Mouse (Mus musculus): ENCODE measurements at regions not wholly inside any gene's neighbourhood (a gene's known extent, or its start where the extent isn't known, plus 50 kb on each side); places are given as distances from the start of the nearest gene placed in this dataset.

DNA sequence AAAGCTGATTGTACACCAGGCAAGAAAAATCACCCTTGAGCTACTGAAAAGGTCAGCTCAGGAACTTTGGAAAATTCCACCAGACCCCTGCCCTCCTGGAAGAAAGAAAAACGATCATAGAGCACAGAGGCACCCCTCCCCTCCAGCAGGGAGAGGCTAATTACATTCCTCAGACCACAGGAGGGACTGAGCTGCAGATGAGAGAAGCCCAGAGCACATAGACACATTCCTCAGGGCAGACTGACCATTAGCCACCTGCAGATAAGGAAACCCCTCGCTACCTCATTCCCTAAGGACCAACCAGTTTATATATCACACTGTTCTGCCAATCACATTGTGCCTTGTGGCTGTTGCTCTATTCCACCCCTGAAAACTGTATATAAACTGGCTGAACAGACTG lies 230.3 kb downstream of the Parp8 start:
- WGBS = 15% methylated on average over 2 of the region's 2 CpGs
- H3K9ac ChIP-seq = no peak overlapping the region
- H3K4me1 ChIP-seq = no peaks in the 10 kb centered on the region
- no peak for ATAC-seq (ENCODE audit: extremely low read depth, insufficient number of reproducible peaks, low FRiP score, low TSS enrichment)
- no peak overlapping the region for H3K4me2 ChIP-seq
- H3K27ac ChIP-seq (replicated peaks) = no peak overlapping the region
- no peaks in the 10 kb centered on the region for H3K27me3 ChIP-seq (replicated peaks)
- no peaks in the 10 kb centered on the region for H3K9me3 ChIP-seq
- no peak overlapping the region for H3K4me3 ChIP-seq
- no peaks in the 10 kb centered on the region for H3K36me3 ChIP-seq

DNA sequence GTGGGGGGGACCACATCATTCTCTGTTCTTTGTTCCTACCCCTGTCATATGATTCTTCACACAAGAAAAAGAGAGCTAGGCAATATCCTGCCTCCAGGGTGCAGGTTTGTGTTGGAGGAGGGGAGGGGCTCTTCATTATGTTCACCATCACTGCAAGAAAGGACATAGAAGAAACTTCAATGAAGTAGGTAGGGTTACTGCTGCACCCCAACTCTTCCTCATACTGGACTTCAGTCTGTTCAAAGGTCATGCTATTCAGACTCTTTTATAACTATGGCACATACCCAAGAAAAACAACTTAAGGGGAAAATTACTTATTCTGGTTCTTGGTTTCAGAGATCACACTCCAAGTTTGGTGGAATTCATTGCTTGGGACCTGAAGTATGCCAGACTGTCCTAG lies 243.7 kb downstream of the Parp8 start:
- H3K27ac ChIP-seq (replicated peaks) = no peak overlapping the region
- no peaks in the 10 kb centered on the region for H3K27me3 ChIP-seq (replicated peaks)
- no peak overlapping the region for H3K4me2 ChIP-seq
- H3K4me3 ChIP-seq = no peak overlapping the region
- no peak for ATAC-seq (ENCODE audit: extremely low read depth, insufficient number of reproducible peaks, low FRiP score, low TSS enrichment)
- no peaks in the 10 kb centered on the region for H3K9me3 ChIP-seq
- no peak overlapping the region for H3K9ac ChIP-seq
- H3K4me1 ChIP-seq = no peaks in the 10 kb centered on the region
- H3K36me3 ChIP-seq = no peaks in the 10 kb centered on the region

- H3K9me3 ChIP-seq = no peaks in the 10 kb centered on the region
- H3K9ac ChIP-seq = no peak overlapping the region
- ATAC-seq (ENCODE audit: extremely low read depth, insufficient number of reproducible peaks, low FRiP score, low TSS enrichment) = no peak
- H3K4me3 ChIP-seq = no peak overlapping the region
- 76% methylated on average over 3 of the region's 3 CpGs for WGBS
- H3K4me2 ChIP-seq = no peak overlapping the region
- no peaks in the 10 kb centered on the region for H3K27me3 ChIP-seq (replicated peaks)
- no peaks in the 10 kb centered on the region for H3K36me3 ChIP-seq
- no peaks in the 10 kb centered on the region for H3K4me1 ChIP-seq
- no peak overlapping the region for H3K27ac ChIP-seq (replicated peaks)
Measured at GRCm38 (mm10) chr13:116765491-116765890, 259.8 kb downstream of the Parp8 start.

DNA sequence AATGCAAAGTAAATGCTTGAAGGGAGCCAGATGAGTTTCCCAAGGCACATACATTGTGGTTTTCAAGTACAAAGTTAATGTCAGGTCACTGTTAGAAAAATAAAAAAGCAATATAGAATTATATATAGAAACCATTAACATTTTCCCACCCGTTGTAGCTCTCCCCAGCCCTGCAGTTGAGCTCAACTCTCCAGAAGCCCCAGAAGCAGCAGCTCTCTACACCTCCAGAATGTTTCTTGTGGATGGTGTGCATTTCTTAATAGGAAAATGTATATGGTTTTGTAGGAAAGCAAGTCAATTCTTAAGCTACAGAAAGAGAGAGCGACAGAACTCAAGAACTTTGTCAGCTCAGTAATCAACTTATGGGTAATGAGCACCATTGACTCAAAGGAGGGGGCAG lies 265.4 kb downstream of the Parp8 start:
- ATAC-seq (ENCODE audit: extremely low read depth, insufficient number of reproducible peaks, low FRiP score, low TSS enrichment) = no peak
- H3K9ac ChIP-seq = no peak overlapping the region
- H3K4me2 ChIP-seq = no peak overlapping the region
- peaks cover 4% of the 10 kb centered on the region; the same call in 1 of the 2 replicates for H3K4me1 ChIP-seq
- H3K9me3 ChIP-seq = no peaks in the 10 kb centered on the region
- no peak overlapping the region for H3K4me3 ChIP-seq
- no peaks in the 10 kb centered on the region for H3K27me3 ChIP-seq (replicated peaks)
- 76% methylated on average over 2 of the region's 2 CpGs for WGBS
- no peaks in the 10 kb centered on the region for H3K36me3 ChIP-seq
- H3K27ac ChIP-seq (replicated peaks) = no peak overlapping the region

GRCm38 (mm10) chr13:116740825-116741224 lies 284.5 kb downstream of the Parp8 start:
- Histone ChIP-seq H3K36me3 (no peaks in the 10 kb centered on the region), H3K27ac (replicated peaks) (no peak overlapping the region), H3K27me3 (replicated peaks) (no peaks in the 10 kb centered on the region), H3K4me3 (no peak overlapping the region), H3K9ac (no peak overlapping the region), H3K4me2 (no peak overlapping the region), H3K9me3 (no peaks in the 10 kb centered on the region), H3K4me1 (no peaks in the 10 kb centered on the region)
- ATAC-seq (ENCODE audit: extremely low read depth, insufficient number of reproducible peaks, low FRiP score, low TSS enrichment) = no peak
- 66% methylated on average over 4 of the region's 4 CpGs for WGBS

DNA sequence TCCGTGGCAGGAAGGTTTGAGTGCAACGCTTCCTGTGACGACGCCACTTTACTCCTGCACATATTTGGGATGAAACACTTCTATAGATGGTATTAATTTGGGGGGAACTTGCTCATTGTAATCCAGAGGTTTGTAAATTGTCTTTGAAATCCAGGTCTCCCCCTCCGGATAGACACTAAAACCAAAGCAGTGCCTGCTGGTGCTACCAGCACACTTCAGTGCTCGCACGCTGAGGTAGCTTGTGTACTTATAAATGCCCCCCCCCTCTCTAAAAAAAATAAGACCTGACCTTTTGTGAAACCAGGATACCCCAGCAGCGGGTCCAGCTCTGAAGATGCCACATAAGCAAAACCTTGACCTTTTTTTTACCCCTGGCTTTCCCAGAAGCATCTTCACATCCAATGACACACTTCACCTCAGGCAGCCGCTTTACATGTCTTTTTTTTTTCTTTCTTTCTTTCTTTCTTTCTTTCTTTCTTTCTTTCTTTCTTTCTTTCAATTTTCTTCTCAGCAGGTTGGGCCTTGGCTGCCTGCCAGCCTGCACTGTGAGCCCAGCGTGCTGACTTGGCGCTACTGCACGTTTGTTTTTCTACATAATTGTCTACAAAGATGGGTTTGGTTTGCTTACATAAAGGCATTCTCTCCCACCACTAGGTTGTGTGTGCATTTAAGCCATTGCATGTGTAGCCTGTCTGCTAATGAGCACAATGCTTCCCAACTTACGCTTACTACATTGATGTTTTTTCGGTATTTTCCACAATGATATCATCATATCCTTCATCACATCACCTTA lies 301.8 kb downstream of the Parp8 start:
- 73% methylated on average over 14 of the region's 14 CpGs for WGBS
- Histone ChIP-seq H3K27ac (replicated peaks) (no peak overlapping the region), H3K36me3 (no peaks in the 10 kb centered on the region)

DNA sequence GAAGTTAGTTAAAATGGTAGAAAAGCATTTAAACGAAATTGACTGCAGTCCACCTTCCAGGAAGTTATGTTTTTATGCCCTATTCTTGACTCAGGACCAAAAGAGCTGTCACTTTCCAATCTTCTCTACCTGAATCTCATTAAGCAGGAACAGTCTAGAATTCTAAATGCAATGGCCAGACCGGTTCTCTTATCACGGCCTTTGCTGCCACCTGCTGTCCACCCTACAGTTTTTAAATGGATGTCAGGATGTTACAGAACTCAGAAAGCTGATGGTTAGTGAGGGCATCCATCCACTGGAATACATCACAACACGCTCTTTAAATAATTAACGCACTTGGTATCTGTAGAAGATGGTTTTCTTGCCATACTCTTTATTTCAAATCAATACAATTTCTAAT lies 310.5 kb downstream of the Parp8 start:
- H3K36me3 ChIP-seq = no peaks in the 10 kb centered on the region
- H3K27ac ChIP-seq (replicated peaks) = no peak overlapping the region
- ATAC-seq (ENCODE audit: extremely low read depth, insufficient number of reproducible peaks, low FRiP score, low TSS enrichment) = no peak
- peaks cover 34% of the 10 kb centered on the region for H3K27me3 ChIP-seq (replicated peaks)
- no peak overlapping the region for H3K9ac ChIP-seq
- 11% methylated on average over 5 of the region's 5 CpGs for WGBS
- no peak overlapping the region for H3K4me3 ChIP-seq
- 0 out of 2 replicates have a peak, but pooled peaks cover 11% of the 10 kb centered on the region for H3K4me1 ChIP-seq
- no peaks in the 10 kb centered on the region for H3K9me3 ChIP-seq
- H3K4me2 ChIP-seq = no peak overlapping the region

More for the DNA sequence above, 301.8 kb downstream of the Parp8 start:
- no peaks in the 10 kb centered on the region for H3K9me3 ChIP-seq
- no peaks in the 10 kb centered on the region for H3K4me1 ChIP-seq
- no peak overlapping the region for H3K4me3 ChIP-seq
- no peaks in the 10 kb centered on the region for H3K27me3 ChIP-seq (replicated peaks)
- ATAC-seq (ENCODE audit: extremely low read depth, insufficient number of reproducible peaks, low FRiP score, low TSS enrichment) = no peak
- no peak overlapping the region for H3K9ac ChIP-seq
- H3K4me2 ChIP-seq = no peak overlapping the region

DNA sequence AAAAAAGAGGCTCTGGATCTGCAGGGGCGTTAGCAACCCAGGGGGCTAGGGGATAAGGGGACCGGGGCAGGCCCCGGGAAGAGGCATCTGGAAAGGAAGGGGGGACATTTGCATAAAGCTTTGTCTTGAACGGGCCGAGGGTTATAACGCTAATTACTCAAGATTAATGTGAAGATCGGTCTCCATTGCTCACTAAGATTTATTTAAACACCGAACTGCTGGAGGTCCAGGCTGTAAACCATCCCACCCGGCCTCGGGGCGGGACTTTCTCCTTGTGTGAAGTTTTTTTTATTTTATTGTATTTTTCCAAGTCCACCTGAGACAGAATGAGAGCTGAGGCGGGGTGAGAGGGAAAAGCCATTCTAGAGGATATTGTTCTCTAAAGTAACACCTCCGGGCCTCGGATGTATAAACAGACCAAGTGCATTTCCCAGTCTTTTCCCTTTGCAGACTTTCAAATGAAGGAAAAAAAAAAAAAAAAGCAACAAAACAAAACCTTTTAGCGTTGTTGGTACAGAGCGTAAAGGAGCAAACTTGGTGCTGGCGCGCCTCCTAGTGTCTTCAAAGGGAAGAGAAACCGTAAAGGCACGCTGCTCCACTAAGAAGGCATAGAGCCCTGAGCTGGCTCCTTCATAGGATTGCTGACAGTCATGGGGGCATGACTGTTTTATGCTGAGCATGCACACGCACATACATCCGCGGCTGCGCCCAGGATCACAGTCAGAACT lies 313.3 kb downstream of the Parp8 start:
- ATAC-seq (ENCODE audit: extremely low read depth, insufficient number of reproducible peaks, low FRiP score, low TSS enrichment) = no peak
- peak overlapping the region; percentile 69 for H3K9ac ChIP-seq

GRCm38 (mm10) chr13:116711148-116711865 lies 314.0 kb downstream of the Parp8 start:
- H3K36me3 ChIP-seq = no peaks in the 10 kb centered on the region
- ATAC-seq (ENCODE audit: extremely low read depth, insufficient number of reproducible peaks, low FRiP score, low TSS enrichment) = no peak
- peaks cover 31% of the 10 kb centered on the region for H3K4me1 ChIP-seq
- peak overlapping the region; percentile 87 for H3K4me2 ChIP-seq
- no peaks in the 10 kb centered on the region for H3K9me3 ChIP-seq
- peaks cover 67% of the 10 kb centered on the region for H3K27me3 ChIP-seq (replicated peaks)
- H3K9ac ChIP-seq = peak overlapping the region; percentile 69
- H3K27ac ChIP-seq (replicated peaks) = no peak overlapping the region
- peak overlapping the region; percentile 55 for H3K4me3 ChIP-seq
- WGBS = 3% methylated on average over 22 of the region's 22 CpGs

More for the DNA sequence above, 313.3 kb downstream of the Parp8 start:
- no peak overlapping the region for H3K27ac ChIP-seq (replicated peaks)
- H3K4me3 ChIP-seq = peak overlapping the region; percentile 55
- H3K36me3 ChIP-seq = no peaks in the 10 kb centered on the region
- H3K27me3 ChIP-seq (replicated peaks) = peaks cover 60% of the 10 kb centered on the region
- peaks cover 29% of the 10 kb centered on the region for H3K4me1 ChIP-seq
- H3K4me2 ChIP-seq = peak overlapping the region; percentile 87
- H3K9me3 ChIP-seq = no peaks in the 10 kb centered on the region
- WGBS = under 1% methylated on average over 24 of the region's 24 CpGs

DNA sequence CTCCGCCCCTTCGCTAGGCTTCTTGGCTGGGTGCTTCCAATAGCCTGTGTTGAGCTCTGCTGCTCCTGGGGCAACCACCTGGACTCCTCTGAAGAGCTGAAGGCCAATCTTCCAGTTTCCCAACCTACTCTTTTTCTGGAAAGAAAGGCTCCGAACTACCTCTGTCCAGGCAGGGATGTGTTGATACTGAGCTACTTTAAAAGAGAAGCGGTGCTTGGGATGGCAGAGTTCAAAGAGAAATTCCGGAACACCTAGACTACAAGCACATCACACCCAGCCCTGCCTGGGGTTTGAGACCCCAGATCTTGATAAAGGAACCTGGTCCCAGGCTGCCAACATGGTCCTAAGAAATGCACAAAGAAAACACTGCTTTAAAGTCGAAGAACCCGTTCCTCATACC lies 315.7 kb downstream of the Parp8 start:
- Histone ChIP-seq H3K27me3 (replicated peaks) (peaks cover 79% of the 10 kb centered on the region), H3K4me2 (no peak overlapping the region), H3K9ac (no peak overlapping the region), H3K27ac (replicated peaks) (no peak overlapping the region), H3K36me3 (no peaks in the 10 kb centered on the region), H3K9me3 (no peaks in the 10 kb centered on the region), H3K4me1 (peaks cover 34% of the 10 kb centered on the region), H3K4me3 (no peak overlapping the region)
- WGBS = 27% methylated on average over 7 of the region's 7 CpGs
- no peak for ATAC-seq (ENCODE audit: extremely low read depth, insufficient number of reproducible peaks, low FRiP score, low TSS enrichment)

- H3K27me3 ChIP-seq (replicated peaks) = peaks cover 82% of the 10 kb centered on the region
- H3K9ac ChIP-seq = 0 out of 2 replicates have a peak overlapping the region, but pooled peaks have one; percentile 50
- H3K36me3 ChIP-seq = no peaks in the 10 kb centered on the region
- H3K9me3 ChIP-seq = no peaks in the 10 kb centered on the region
- H3K4me3 ChIP-seq = peak overlapping the region; percentile 38
- ATAC-seq (ENCODE audit: extremely low read depth, insufficient number of reproducible peaks, low FRiP score, low TSS enrichment) = no peak
- peak overlapping the region; percentile 64 for H3K4me2 ChIP-seq
- peaks cover 34% of the 10 kb centered on the region for H3K4me1 ChIP-seq
- WGBS = 3% methylated on average over 16 of the region's 16 CpGs
- H3K27ac ChIP-seq (replicated peaks) = no peak overlapping the region
Measured at GRCm38 (mm10) chr13:116708846-116709245, 316.5 kb downstream of the Parp8 start.
